Mouse (Mus musculus): ENCODE measurements at regions not wholly inside any gene's neighbourhood (a gene's known extent, or its start where the extent isn't known, plus 50 kb on each side); places are given as distances from the start of the nearest gene placed in this dataset.

DNA sequence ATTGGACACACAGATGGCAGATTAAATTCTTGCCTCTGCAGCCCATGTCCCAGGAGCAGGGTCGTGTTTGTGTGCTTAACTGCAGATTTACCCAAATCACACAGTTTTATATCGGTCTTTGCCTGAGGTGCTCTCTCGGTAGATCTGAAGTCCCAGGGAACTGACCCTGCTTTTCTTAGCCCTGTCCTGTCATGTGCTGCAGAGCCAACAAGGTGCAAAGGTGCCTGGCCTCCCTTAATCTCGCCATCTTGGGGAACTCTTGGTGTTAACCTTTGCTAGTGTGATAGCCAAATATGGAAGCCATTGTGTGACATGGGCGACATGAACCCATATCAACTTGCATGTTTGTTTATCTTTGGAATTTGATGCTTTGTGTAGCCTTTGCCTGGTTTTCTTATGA is 107.1 kb upstream of the Lyplal1 start:
- no peak for DNase-seq

- no peak for DNase-seq
These were observed 106.3 kb upstream of the Lyplal1 start for GRCm38 (mm10) chr1:186223417-186223816.

- no peak for DNase-seq
These were observed 101.9 kb upstream of the Lyplal1 start for GRCm38 (mm10) chr1:186218995-186219394.

DNA sequence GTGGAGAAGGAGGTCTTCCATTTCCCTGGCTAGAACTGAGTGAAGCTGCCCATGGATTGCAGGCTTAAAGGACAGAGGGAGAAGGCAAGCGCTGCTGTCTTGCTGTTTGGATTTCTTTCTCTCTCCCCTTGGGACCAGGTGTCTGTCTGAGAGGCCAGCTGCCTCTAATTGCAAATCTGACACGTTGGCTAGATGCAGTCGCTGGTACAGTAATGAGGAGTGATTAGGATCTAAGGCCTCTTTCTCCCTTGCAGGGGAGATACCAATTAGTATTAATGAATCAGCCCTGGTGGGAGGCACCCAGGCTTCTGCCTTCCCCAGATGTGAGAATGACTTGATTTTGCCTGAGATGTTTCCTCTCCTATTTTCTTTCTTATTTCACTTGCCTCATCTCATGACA is 100.1 kb upstream of the Lyplal1 start:
- no peak for DNase-seq

- DNase-seq = no peak
These were observed 87.0 kb upstream of the Lyplal1 start for GRCm38 (mm10) chr1:186204151-186204550.

GRCm38 (mm10) chr1:186202536-186202935 is 85.4 kb upstream of the Lyplal1 start:
- DNase-seq = no peak

- no peak for DNase-seq
These were observed 81.3 kb upstream of the Lyplal1 start for GRCm38 (mm10) chr1:186198391-186198790.

GRCm38 (mm10) chr1:186197057-186197456 is 79.9 kb upstream of the Lyplal1 start:
- DNase-seq = no peak

- no peak for DNase-seq
These were observed 72.3 kb upstream of the Lyplal1 start for GRCm38 (mm10) chr1:186189390-186189789.

GRCm38 (mm10) chr1:186187372-186187771 is 70.3 kb upstream of the Lyplal1 start:
- DNase-seq = no peak

DNA sequence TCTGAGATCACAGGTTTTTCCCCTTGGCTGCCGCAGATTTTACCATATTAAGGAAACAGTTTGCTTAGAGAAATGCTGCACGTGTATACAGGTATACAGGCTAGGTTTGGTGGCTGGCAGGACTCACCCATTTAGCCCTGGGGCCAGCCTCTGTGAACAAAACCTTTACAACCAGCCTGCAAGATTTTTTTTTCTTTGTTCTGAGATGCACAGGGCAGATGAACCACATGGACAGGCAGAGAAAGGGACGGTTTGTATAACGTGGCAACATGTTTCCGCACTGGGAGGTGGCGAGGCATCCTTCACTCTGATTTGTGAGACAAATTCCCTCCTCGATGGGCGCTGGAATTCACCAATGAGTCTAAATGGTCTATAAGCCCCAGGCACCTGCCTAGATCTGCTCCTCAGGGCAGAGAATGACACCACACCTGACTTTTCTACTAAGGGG is 66.1 kb upstream of the Lyplal1 start:
- DNase-seq = no peak

- DNase-seq = peak; percentile 42 to 47
These were observed 65.5 kb upstream of the Lyplal1 start for GRCm38 (mm10) chr1:186182498-186183203.

- no peak for DNase-seq
These were observed 59.9 kb upstream of the Lyplal1 start for GRCm38 (mm10) chr1:186177019-186177418.

- DNase-seq = no peak
These were observed 56.4 kb upstream of the Lyplal1 start for GRCm38 (mm10) chr1:186173472-186174014.

- peak; percentile 11 to 19 for DNase-seq
These were observed 54.6 kb upstream of the Lyplal1 start for GRCm38 (mm10) chr1:186171691-186172090.

All from layer of hippocampus, postnatal 36 days (tissue).